Mouse (Mus musculus) G1E (cell line): ENCODE data around the gene Mcrip2. TPM values are rescaled to one million over a fixed set of nuclear protein-coding genes. Genes with fewer than 3 reads are reported as not detected.

Source experiments
- ATAC-seq: 2 replicates; pipeline ENCODE4 v1.8.0; 2016; ENCODE audit warnings: mild to moderate bottlenecking; ENCODE audit not compliant: insufficient number of reproducible peaks, poor library complexity, low FRiP score, severe bottlenecking; ENCODE audit errors: extremely low read depth
- DNase-seq: peaks from one replicate; pipeline ENCODE4 v3.0.0; 2012; ENCODE audit warnings: low spot score
- H3K27me3 ChIP-seq: 2 replicates; pipeline ENCODE4 v1.6.1; 2012; ENCODE audit warnings: mild to moderate bottlenecking, low read length, inconsistent platforms; ENCODE audit not compliant: insufficient read depth
- H3K36me3 ChIP-seq: replicated peaks from 2 replicates; pipeline ENCODE3; 2012; ENCODE audit warnings: mild to moderate bottlenecking, inconsistent platforms
- H3K4me1 ChIP-seq: 2 replicates; pipeline ENCODE4 v1.6.1; 2012; ENCODE audit warnings: low read depth, low read length, inconsistent platforms, mixed read lengths; ENCODE audit not compliant: insufficient read depth
- H3K4me3 ChIP-seq: 2 replicates; pipeline ENCODE4 v1.5.1; 2012; ENCODE audit warnings: low read depth, mild to moderate bottlenecking, inconsistent platforms, low read length, moderate library complexity, mixed read lengths
- H3K9me3 ChIP-seq: replicated peaks from 2 replicates; pipeline ENCODE4 v1.6.1; 2012; ENCODE audit warnings: inconsistent platforms
- CTCF ChIP-seq: IDR thresholded peaks from 2 replicates; pipeline ENCODE4 v1.5.1; 2012; ENCODE audit warnings: low read depth, low read length, inconsistent platforms, mixed read lengths
- GATA1 ChIP-seq: IDR thresholded peaks from 2 replicates; pipeline ENCODE4 v1.6.1; 2012; ENCODE audit warnings: borderline replicate concordance, low read length, inconsistent platforms, mixed read lengths
- GATA2 ChIP-seq: IDR thresholded peaks from 2 replicates; pipeline ENCODE4 v1.6.1; 2012; ENCODE audit warnings: low read depth, low read length, inconsistent platforms, borderline replicate concordance
- POLR2AphosphoS5 ChIP-seq: IDR thresholded peaks from 2 replicates; pipeline ENCODE4 v1.6.1; 2012; ENCODE audit warnings: low read depth, low read length, inconsistent platforms; ENCODE audit not compliant: insufficient replicate concordance
- TAL1 ChIP-seq: conservative IDR thresholded peaks from 2 replicates; pipeline ENCODE4 v1.6.1; 2012; ENCODE audit warnings: low read depth, low read length, inconsistent platforms, mixed read lengths
- polyA plus RNA-seq: library from polyadenylated mRNA; stranded (reverse); fragments of >175 nt; gene quantifications from 2 replicates; pipeline ENCODE4 v1.2.3, GENCODE M21; 2012
- total RNA-seq, 2 experiments: library from RNA; stranded (forward) in 1 of 2; stranded (reverse) in 1 of 2; fragments of 200-1000 nt in 1 of 2; fragments of >200 nt in 1 of 2; fragmentation: Nextera tagmentation in 1 of 2; gene quantifications; 2 replicates each; pipeline ENCODE4 v1.2.3; 2014 to 2017

The Mcrip2 gene
- total and polyA plus RNA-seq, 3 experiments, result 4.4 to 77.6 (median 8.7) TPM

- no peaks in the 10 kb centered on the region for H3K9me3 ChIP-seq
- DNase-seq, result no peak
- H3K36me3 ChIP-seq, result peaks cover 85% of the 10 kb centered on the region
- no peak for ATAC-seq
- peak overlapping the region; percentile 81; the same call in 1 of the 2 replicates for H3K4me3 ChIP-seq
- TF ChIP-seq GATA2, result no peak
- TF ChIP-seq TAL1, result no peak
- no peak for TF ChIP-seq GATA1
- no peak for TF ChIP-seq POLR2AphosphoS5
- TF ChIP-seq CTCF, result no peak
- peaks cover 84% of the 10 kb centered on the region for H3K4me1 ChIP-seq
- no peaks in the 10 kb centered on the region for H3K27me3 ChIP-seq
Measured at GRCm38 (mm10) chr17:25830806-25831431, 37.6 kb downstream of the Mcrip2 start.

GRCm38 (mm10) chr17:25830200-25830753 lies 38.3 kb downstream of the Mcrip2 start:
- peaks cover 84% of the 10 kb centered on the region for H3K4me1 ChIP-seq

GRCm38 (mm10) chr17:25829558-25830017 lies 39.0 kb downstream of the Mcrip2 start:
- H3K36me3 ChIP-seq, result peaks cover 85% of the 10 kb centered on the region
- H3K27me3 ChIP-seq, result no peaks in the 10 kb centered on the region
- no peak for TF ChIP-seq GATA1
- TF ChIP-seq TAL1, result no peak
- no peak for TF ChIP-seq CTCF
- TF ChIP-seq GATA2, result no peak
- TF ChIP-seq POLR2AphosphoS5, result no peak
- H3K4me1 ChIP-seq, result peaks cover 84% of the 10 kb centered on the region
- ATAC-seq, result no peak
- H3K9me3 ChIP-seq, result no peaks in the 10 kb centered on the region
- no peak for DNase-seq
- no peak overlapping the region for H3K4me3 ChIP-seq

More at GRCm38 (mm10) chr17:25830200-25830753, 38.3 kb downstream of the Mcrip2 start:
- Histone ChIP-seq H3K36me3 (peaks cover 85% of the 10 kb centered on the region), H3K27me3 (no peaks in the 10 kb centered on the region), H3K9me3 (no peaks in the 10 kb centered on the region), H3K4me3 (peak overlapping the region; percentile 21; the same call in 1 of the 2 replicates)
- DNase-seq (no peak), ATAC-seq (no peak)
- TF ChIP-seq GATA2 (no peak), GATA1 (no peak), TAL1 (no peak), POLR2AphosphoS5 (no peak), CTCF (no peak)

- TF ChIP-seq TAL1 (no peak), POLR2AphosphoS5 (no peak; the same call in 1 of the 2 replicates), GATA2 (no peak), GATA1 (no peak), CTCF (no peak)
- DNase-seq, result no peak
- peak within 1 kb of the TSS; percentile 21; the same call in 1 of the 2 replicates for H3K4me3 ChIP-seq
- no peaks in the 10 kb centered on the region for H3K27me3 ChIP-seq
- peaks cover 84% of the 10 kb centered on the region for H3K36me3 ChIP-seq
- no peak for ATAC-seq
- no peaks in the 10 kb centered on the region for H3K9me3 ChIP-seq
- peaks cover 84% of the 10 kb centered on the region for H3K4me1 ChIP-seq
Measured at GRCm38 (mm10) chr17:25828712-25829557, 39.6 kb downstream of the Mcrip2 start, which contains the start of gene Jmjd8. Gene Jmjd8, plus strand, starts transcription at chr17:25828867.

GRCm38 (mm10) chr17:25828223-25828594 lies 40.4 kb downstream of the Mcrip2 start:
- no peak for ATAC-seq
- no peaks in the 10 kb centered on the region for H3K9me3 ChIP-seq
- no peak overlapping the region; the same call in 1 of the 2 replicates for H3K4me3 ChIP-seq
- peaks cover 81% of the 10 kb centered on the region for H3K36me3 ChIP-seq
- H3K4me1 ChIP-seq, result peaks cover 81% of the 10 kb centered on the region
- no peaks in the 10 kb centered on the region for H3K27me3 ChIP-seq
- no peak for TF ChIP-seq GATA2
- TF ChIP-seq POLR2AphosphoS5, result peak; percentile 33; the same call in 1 of the 2 replicates
- DNase-seq, result no peak

GRCm38 (mm10) chr17:25827546-25828222 lies 40.9 kb downstream of the Mcrip2 start:
- peaks cover 84% of the 10 kb centered on the region for H3K4me1 ChIP-seq
- ATAC-seq, result no peak
- peaks cover 81% of the 10 kb centered on the region for H3K36me3 ChIP-seq
- no peaks in the 10 kb centered on the region for H3K27me3 ChIP-seq
- no peak for TF ChIP-seq CTCF
- no peak for TF ChIP-seq POLR2AphosphoS5
- TF ChIP-seq GATA2, result no peak
- no peak for TF ChIP-seq TAL1
- no peak for TF ChIP-seq GATA1
- H3K4me3 ChIP-seq, result peak overlapping the region; percentile 21; the same call in 1 of the 2 replicates
- DNase-seq, result no peak
- H3K9me3 ChIP-seq, result no peaks in the 10 kb centered on the region
